Mouse (Mus musculus) forebrain, embryonic 11.5 days (tissue): Measurements from ENCODE around the gene Sh3gl2. TPM values are rescaled to one million over a fixed set of nuclear protein-coding genes. Genes with fewer than 3 reads are reported as not detected.

ENCODE experiments used
- ATAC-seq: fragments of 200-750 bp; cut with Nextera tagmentation; replicated peaks from 2 replicates; pipeline ENCODE4 v1.8.0; 2017; ENCODE audit warnings: moderate TSS enrichment; ENCODE audit not compliant: low FRiP score
- DNase-seq: peaks from one replicate; pipeline ENCODE4 v3.0.0-alpha.2; 2017; ENCODE audit warnings: low spot score
- H3K27ac ChIP-seq: fragments of 300-500 bp; sonication (generic); 2 replicates; pipeline ENCODE4 v1.5.1; 2014; ENCODE audit warnings: low read depth, low read length
- H3K27me3 ChIP-seq: fragments of 300-500 bp; sonication (generic); 2 replicates; pipeline ENCODE4 v1.6.1; 2014; ENCODE audit warnings: mild to moderate bottlenecking, low read length, mixed read lengths; ENCODE audit not compliant: control insufficient read depth, insufficient read depth
- H3K36me3 ChIP-seq: fragments of 300-500 bp; sonication (generic); 2 replicates; pipeline ENCODE4 v1.6.1; 2014; ENCODE audit warnings: mild to moderate bottlenecking, low read length, moderate library complexity, mixed read lengths; ENCODE audit not compliant: control insufficient read depth, insufficient read depth
- H3K4me1 ChIP-seq: fragments of 300-500 bp; sonication (generic); replicated peaks from 2 replicates; pipeline ENCODE4 v1.6.1; 2014; ENCODE audit warnings: low read length, mixed read lengths; ENCODE audit not compliant: control insufficient read depth, insufficient read depth
- H3K4me2 ChIP-seq: fragments of 300-500 bp; sonication (generic); 2 replicates; pipeline ENCODE4 v1.6.1; 2014; ENCODE audit warnings: low read depth, mild to moderate bottlenecking, low read length, moderate library complexity, mixed read lengths; ENCODE audit not compliant: severe bottlenecking
- H3K4me3 ChIP-seq: fragments of 300-500 bp; sonication (generic); 2 replicates; pipeline ENCODE4 v1.5.1; 2014; ENCODE audit warnings: low read depth, low read length
- H3K9ac ChIP-seq: fragments of 300-500 bp; sonication (generic); 2 replicates; pipeline ENCODE4 v1.6.1; 2014; ENCODE audit warnings: low read length
- H3K9me3 ChIP-seq: fragments of 300-500 bp; sonication (generic); 2 replicates; pipeline ENCODE4 v1.6.1; 2016; ENCODE audit warnings: low read length, mixed read lengths; ENCODE audit not compliant: control insufficient read depth
- WGBS: fragments of 180-500 bp; shearing (Covaris S2); extraction: QIAGEN DNeasy Blood & Tissue Kit; methylation state at CpG from one replicate; pipeline ENCODE4 v1.1.7; 2014; 5-methylcytosine and 5-hydroxymethylcytosine counted together
- polyA plus RNA-seq: library from polyadenylated mRNA; unstranded; fragments of >200 nt; fragmentation: Nextera tagmentation; extraction: Ambion mirVana; gene quantifications from 2 replicates; pipeline ENCODE4 v1.2.1, GENCODE M21; 2014

Sh3gl2 gene
- 8.3 and 9.0 TPM in 2 replicates for polyA plus RNA-seq

DNA sequence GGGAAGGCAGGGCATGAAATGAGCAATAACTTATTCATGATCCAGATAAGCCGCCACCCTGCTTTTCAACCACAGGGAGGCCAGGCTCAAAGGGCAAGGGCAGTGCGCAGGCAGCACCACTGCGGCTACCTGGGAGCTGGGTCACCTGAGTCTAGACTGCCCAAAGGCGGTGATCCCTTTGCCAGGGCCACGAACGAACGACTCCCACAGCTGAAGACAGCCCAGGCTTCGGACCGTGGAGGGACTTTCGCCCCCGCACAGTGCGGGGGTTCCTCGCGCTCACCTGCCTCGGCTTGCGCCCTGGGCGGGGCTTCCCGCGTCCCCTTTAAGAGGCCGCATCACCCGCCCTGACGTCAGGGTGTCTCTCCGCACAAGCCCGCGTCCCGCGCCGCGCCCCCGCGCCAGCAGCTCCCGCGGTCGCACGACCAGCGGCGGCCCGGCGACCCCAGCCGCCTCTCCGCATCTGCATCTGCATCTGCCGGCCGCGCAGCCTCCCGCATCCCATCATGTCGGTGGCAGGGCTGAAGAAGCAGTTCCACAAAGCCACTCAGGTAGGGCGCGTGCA is at the start of gene Sh3gl2:
Gene Sh3gl2, plus strand, starts transcription at position 56 of the 565 bp plus-strand sequence.
- no peak within 1 kb of the TSS for H3K27ac ChIP-seq
- peak; percentile 76 for ATAC-seq
- WGBS, result 0% methylated on average over 43 of the region's 48 CpGs
- peaks cover 22% of the 10 kb centered on the region for H3K27me3 ChIP-seq
- peak within 1 kb of the TSS; percentile 66 for H3K9ac ChIP-seq
- H3K36me3 ChIP-seq, result no peaks in the 10 kb centered on the region
- H3K4me3 ChIP-seq, result peak within 1 kb of the TSS; percentile 70
- no peaks in the 10 kb centered on the region for H3K9me3 ChIP-seq
- H3K4me1 ChIP-seq, result no peaks in the 10 kb centered on the region
- H3K4me2 ChIP-seq, result peak within 1 kb of the TSS; percentile 97
- peak; percentile 53 for DNase-seq

DNA sequence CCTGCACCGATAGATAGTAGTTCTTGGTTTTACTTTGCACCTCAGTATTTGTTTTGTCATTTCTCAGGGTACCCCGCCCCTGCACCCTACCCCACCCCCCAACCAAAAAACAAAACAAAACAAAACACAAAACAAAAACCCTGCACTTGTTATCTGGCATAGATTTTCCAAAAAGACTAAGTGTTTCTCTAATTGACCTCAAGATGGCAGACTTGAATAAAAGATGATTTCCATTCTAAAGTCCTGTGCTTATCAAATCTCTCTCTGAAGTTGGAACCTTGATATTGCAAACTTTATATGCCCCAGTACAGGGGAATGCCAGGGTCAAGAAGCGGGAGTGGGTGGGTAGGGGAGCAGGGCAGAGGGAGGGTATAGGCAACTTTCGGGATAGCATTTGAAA is 43.8 kb upstream of the Sh3gl2 start:
- Histone ChIP-seq H3K9me3 (no peaks in the 10 kb centered on the region), H3K4me1 (no peaks in the 10 kb centered on the region), H3K27me3 (no peaks in the 10 kb centered on the region), H3K27ac (no peak overlapping the region), H3K9ac (no peak overlapping the region), H3K4me2 (no peak overlapping the region), H3K4me3 (no peak overlapping the region), H3K36me3 (no peaks in the 10 kb centered on the region)
- no peak for ATAC-seq
- no peak for DNase-seq
- WGBS, result 68% methylated on average over 4 of the region's 4 CpGs

- Histone ChIP-seq H3K9me3 (no peaks in the 10 kb centered on the region), H3K4me1 (no peaks in the 10 kb centered on the region), H3K27ac (no peak overlapping the region), H3K9ac (no peak overlapping the region), H3K4me3 (no peak overlapping the region), H3K36me3 (no peaks in the 10 kb centered on the region), H3K4me2 (no peak overlapping the region), H3K27me3 (no peaks in the 10 kb centered on the region)
- 25% methylated on average over 27 of the region's 27 CpGs for WGBS
- ATAC-seq (peak; percentile 91; the same call in 1 of the 2 replicates), DNase-seq (peak; percentile 78)
Measured at GRCm38 (mm10) chr4:85162468-85163312, 42.2 kb upstream of the Sh3gl2 start.

- Histone ChIP-seq H3K9ac (no peak overlapping the region), H3K4me1 (no peaks in the 10 kb centered on the region), H3K4me3 (no peak overlapping the region), H3K4me2 (no peak overlapping the region), H3K27me3 (no peaks in the 10 kb centered on the region), H3K36me3 (no peaks in the 10 kb centered on the region), H3K27ac (no peak overlapping the region), H3K9me3 (no peaks in the 10 kb centered on the region)
- DNase-seq (no peak), ATAC-seq (no peak; the same call in 1 of the 2 replicates)
- WGBS, result 93% methylated on average over 2 of the region's 2 CpGs
Measured at GRCm38 (mm10) chr4:85163313-85163615, 41.7 kb upstream of the Sh3gl2 start.

DNA sequence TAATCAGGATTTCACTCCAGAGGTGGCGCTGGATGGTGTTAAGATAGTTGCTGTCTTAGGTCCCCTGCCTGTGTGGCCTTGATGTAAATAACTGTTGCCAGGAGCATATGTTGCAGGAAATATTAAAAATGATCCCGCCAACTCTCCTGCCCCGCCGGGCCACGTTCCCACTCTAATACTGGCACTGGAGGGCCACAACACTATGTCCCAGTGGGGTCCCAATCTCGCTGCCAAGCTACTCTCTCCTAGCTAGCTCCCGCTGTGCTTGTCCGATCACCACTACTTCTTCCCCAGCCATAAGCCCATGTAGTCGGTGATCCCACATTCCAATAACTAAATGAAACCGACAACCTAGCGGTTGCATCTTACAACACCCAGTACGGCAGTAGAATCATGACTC is 36.9 kb upstream of the Sh3gl2 start:
- Histone ChIP-seq H3K27ac (no peak overlapping the region), H3K36me3 (no peaks in the 10 kb centered on the region), H3K4me3 (no peak overlapping the region), H3K4me2 (no peak overlapping the region), H3K4me1 (no peaks in the 10 kb centered on the region), H3K9me3 (no peaks in the 10 kb centered on the region), H3K27me3 (no peaks in the 10 kb centered on the region), H3K9ac (no peak overlapping the region)
- WGBS, result 92% methylated on average over 12 of the region's 12 CpGs
- no peak for DNase-seq
- ATAC-seq, result no peak

- 86% methylated on average over 4 of the region's 4 CpGs for WGBS
- no peak overlapping the region for H3K9ac ChIP-seq
- no peaks in the 10 kb centered on the region for H3K36me3 ChIP-seq
- H3K4me1 ChIP-seq, result no peaks in the 10 kb centered on the region
- H3K4me3 ChIP-seq, result no peak overlapping the region
- no peak for ATAC-seq
- no peaks in the 10 kb centered on the region for H3K9me3 ChIP-seq
- no peak overlapping the region for H3K27ac ChIP-seq
- H3K27me3 ChIP-seq, result no peaks in the 10 kb centered on the region
- no peak overlapping the region for H3K4me2 ChIP-seq
- DNase-seq, result no peak
Measured at GRCm38 (mm10) chr4:85175466-85175865, 29.5 kb upstream of the Sh3gl2 start.

DNA sequence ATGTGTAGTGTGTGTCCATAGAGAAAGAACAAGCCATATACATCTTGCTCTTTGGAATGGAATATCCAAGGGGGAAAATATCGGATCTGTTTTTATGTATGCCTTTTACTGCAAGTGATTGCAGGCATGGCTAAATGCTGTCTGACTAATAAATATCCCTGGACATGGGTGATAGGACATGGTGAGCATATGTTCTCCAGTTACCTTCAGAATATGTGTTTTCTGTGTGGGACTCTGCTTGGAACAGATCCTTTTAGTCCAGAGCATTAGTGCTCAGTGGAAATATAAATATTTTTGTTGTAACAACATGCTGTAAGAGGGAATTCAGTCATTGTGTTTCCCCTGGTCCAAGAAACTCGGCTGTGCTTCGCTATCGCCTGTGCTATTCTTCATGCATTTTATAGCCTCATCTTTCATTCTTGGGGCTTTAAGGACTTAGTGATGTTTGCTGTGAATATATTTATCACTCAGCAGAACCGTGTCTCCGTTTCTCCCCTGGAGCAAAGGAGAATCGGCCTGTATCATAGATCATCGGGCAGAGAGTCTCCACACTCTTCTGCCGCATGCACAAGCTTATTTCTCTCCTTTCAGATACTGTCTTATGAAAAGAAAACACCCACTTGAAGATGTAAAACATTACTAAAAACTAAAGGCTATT is 26.4 kb upstream of the Sh3gl2 start:
- Histone ChIP-seq H3K27me3 (no peaks in the 10 kb centered on the region), H3K27ac (no peak overlapping the region), H3K4me1 (no peaks in the 10 kb centered on the region), H3K9me3 (no peaks in the 10 kb centered on the region), H3K4me3 (no peak overlapping the region), H3K36me3 (no peaks in the 10 kb centered on the region), H3K4me2 (no peak overlapping the region), H3K9ac (no peak overlapping the region)
- DNase-seq, result no peak
- WGBS, result 93% methylated on average over 9 of the region's 9 CpGs
- ATAC-seq, result no peak

GRCm38 (mm10) chr4:85186011-85186410 is 18.9 kb upstream of the Sh3gl2 start:
- WGBS, result 54% methylated on average over 4 of the region's 4 CpGs

More at GRCm38 (mm10) chr4:85186011-85186410, 18.9 kb upstream of the Sh3gl2 start:
- Histone ChIP-seq H3K36me3 (no peaks in the 10 kb centered on the region), H3K27ac (no peak overlapping the region), H3K27me3 (no peaks in the 10 kb centered on the region), H3K9ac (no peak overlapping the region), H3K4me1 (no peaks in the 10 kb centered on the region), H3K4me3 (no peak overlapping the region), H3K4me2 (no peak overlapping the region), H3K9me3 (no peaks in the 10 kb centered on the region)
- ATAC-seq (no peak; the same call in 1 of the 2 replicates), DNase-seq (no peak)
